Mouse (Mus musculus): Measurements from ENCODE around the gene Agfg2.

Agfg2 gene

GRCm38 (mm10) chr5:137683388-137684293, 885 bp downstream of the Agfg2 start:
- DNase-seq (ENCODE audit: low spot score in 2 of 2): peak; percentile 45 to 52

GRCm38 (mm10) chr5:137682526-137682925, 2.0 kb downstream of the Agfg2 start:
- DNase-seq (ENCODE audit: low spot score in 2 of 2): no peak

GRCm38 (mm10) chr5:137679726-137680125, 4.8 kb downstream of the Agfg2 start:
- no peak for DNase-seq (ENCODE audit: low spot score in 2 of 2)

GRCm38 (mm10) chr5:137678736-137679135, 5.8 kb downstream of the Agfg2 start:
- no peak for DNase-seq (ENCODE audit: low spot score in 2 of 2)

- DNase-seq (ENCODE audit: low spot score in 2 of 2): no peak
Measured at GRCm38 (mm10) chr5:137677859-137678258, 6.7 kb downstream of the Agfg2 start.

GRCm38 (mm10) chr5:137674786-137675185, 9.7 kb downstream of the Agfg2 start:
- DNase-seq (ENCODE audit: low spot score in 2 of 2): no peak

GRCm38 (mm10) chr5:137673015-137673414, 11.5 kb downstream of the Agfg2 start:
- DNase-seq (ENCODE audit: low spot score in 2 of 2): no peak

GRCm38 (mm10) chr5:137672361-137672760, 12.2 kb downstream of the Agfg2 start:
- DNase-seq (ENCODE audit: low spot score in 2 of 2): no peak

GRCm38 (mm10) chr5:137671443-137672240, 12.9 kb downstream of the Agfg2 start:
- DNase-seq (ENCODE audit: low spot score in 2 of 2): no peak

- peak in 1 of 2 experiments; percentile 48 for DNase-seq (ENCODE audit: low spot score in 2 of 2)
Measured at GRCm38 (mm10) chr5:137670240-137670639, 14.3 kb downstream of the Agfg2 start.

GRCm38 (mm10) chr5:137668971-137669370, 15.6 kb downstream of the Agfg2 start:
- no peak for DNase-seq (ENCODE audit: low spot score in 2 of 2)

- no peak for DNase-seq (ENCODE audit: low spot score in 2 of 2)
Measured at GRCm38 (mm10) chr5:137663057-137663456, 21.5 kb downstream of the Agfg2 start.

GRCm38 (mm10) chr5:137660064-137660688, 24.4 kb downstream of the Agfg2 start:
- no peak for DNase-seq (ENCODE audit: low spot score in 2 of 2)

- peak in 1 of 2 experiments; percentile 70 for DNase-seq (ENCODE audit: low spot score in 2 of 2)
Measured at GRCm38 (mm10) chr5:137656977-137657376, 27.5 kb downstream of the Agfg2 start.

- DNase-seq (ENCODE audit: low spot score in 2 of 2): peak in 1 of 2 experiments; percentile 67
Measured at GRCm38 (mm10) chr5:137654746-137655145, 29.8 kb downstream of the Agfg2 start.

GRCm38 (mm10) chr5:137653366-137653765, 31.2 kb downstream of the Agfg2 start:
- DNase-seq (ENCODE audit: low spot score in 2 of 2): no peak

GRCm38 (mm10) chr5:137652474-137652873, 32.1 kb downstream of the Agfg2 start:
- peak in 1 of 2 experiments; percentile 77 for DNase-seq (ENCODE audit: low spot score in 2 of 2)

- no peak for DNase-seq (ENCODE audit: low spot score in 2 of 2)
Measured at GRCm38 (mm10) chr5:137649669-137650571, 34.6 kb downstream of the Agfg2 start.

GRCm38 (mm10) chr5:137649251-137649650, 35.3 kb downstream of the Agfg2 start:
- DNase-seq (ENCODE audit: low spot score in 2 of 2): no peak

GRCm38 (mm10) chr5:137647827-137648601, 36.5 kb downstream of the Agfg2 start:
- no peak for DNase-seq (ENCODE audit: low spot score in 2 of 2)

Data from spleen, postnatal 10 days (tissue).